Mouse (Mus musculus) neutrophil, adult 5-6 weeks (primary cell): ENCODE data around the gene Gm5741. TPM values are rescaled to one million over a fixed set of nuclear protein-coding genes. Genes with fewer than 3 reads are reported as not detected.
"Not testable (repeated sequence)": the region's sequence is repeated elsewhere in the genome, so short reads cannot be mapped to it uniquely, and the experiment has no call there.

Experiments used
- ATAC-seq: fragments of 151-379, 151-347 bp; 2 replicates; pipeline ENCODE4 v1.8.0; 2017; ENCODE audit warnings: mild to moderate bottlenecking, moderate TSS enrichment; ENCODE audit not compliant: insufficient number of reproducible peaks, poor library complexity, low FRiP score, severe bottlenecking; ENCODE audit errors: extremely low read depth
- total RNA-seq: library from RNA; stranded (forward); fragments of 200-1000 nt; gene quantifications from 2 replicates; pipeline ENCODE4 v1.2.3, GENCODE M21; 2017

Gm5741 gene
- not detected in 2 replicates for total RNA-seq

- ATAC-seq: no peak
These were observed at the start of gene Gm5741 for GRCm38 (mm10) chr8:85067982-85068381. TSS of gene Gm5741 (minus strand) at chr8:85067982.

- ATAC-seq: no peak
These were observed 49.2 kb upstream of the Gm5741 start for GRCm38 (mm10) chr8:85116984-85117383.

GRCm38 (mm10) chr8:85115501-85115900 lies 47.7 kb upstream of the Gm5741 start:
- ATAC-seq: no peak

GRCm38 (mm10) chr8:85113241-85113640 lies 45.5 kb upstream of the Gm5741 start:
- no peak for ATAC-seq

GRCm38 (mm10) chr8:85100076-85100665 lies 32.4 kb upstream of the Gm5741 start:
- no peak for ATAC-seq

- no peak for ATAC-seq
These were observed 29.1 kb upstream of the Gm5741 start for GRCm38 (mm10) chr8:85096850-85097249.

GRCm38 (mm10) chr8:85096196-85096595 lies 28.4 kb upstream of the Gm5741 start:
- no peak for ATAC-seq

- ATAC-seq: no peak
These were observed 27.8 kb upstream of the Gm5741 start for GRCm38 (mm10) chr8:85095566-85095965.

GRCm38 (mm10) chr8:85095051-85095450 lies 27.3 kb upstream of the Gm5741 start:
- no peak for ATAC-seq

- no peak for ATAC-seq
These were observed 23.8 kb upstream of the Gm5741 start for GRCm38 (mm10) chr8:85091526-85092090.

- no peak for ATAC-seq
These were observed 23.1 kb upstream of the Gm5741 start for GRCm38 (mm10) chr8:85090856-85091255.

- no peak for ATAC-seq
These were observed 21.0 kb upstream of the Gm5741 start for GRCm38 (mm10) chr8:85088771-85089170.

- ATAC-seq: no peak
These were observed 18.5 kb upstream of the Gm5741 start for GRCm38 (mm10) chr8:85086238-85086637.

- ATAC-seq: peak; percentile 31; the same call in 1 of the 2 replicates
These were observed 16.9 kb upstream of the Gm5741 start for GRCm38 (mm10) chr8:85084633-85085032.

GRCm38 (mm10) chr8:85083108-85083813 lies 15.5 kb upstream of the Gm5741 start, which contains the start of gene Man2b1:
TSS of gene Man2b1 (plus strand) at chr8:85083270.
- ATAC-seq: peak; percentile 82

GRCm38 (mm10) chr8:85082169-85082568 lies 14.4 kb upstream of the Gm5741 start:
- ATAC-seq: not testable (repeated sequence)

- peak; percentile 55 for ATAC-seq
These were observed 13.4 kb upstream of the Gm5741 start, which contains the start of gene Wdr83 for GRCm38 (mm10) chr8:85081216-85081555. TSS of gene Wdr83 (minus strand) at chr8:85081306.

- ATAC-seq: no peak
These were observed 12.9 kb upstream of the Gm5741 start, which contains the start of gene Wdr83os for GRCm38 (mm10) chr8:85080532-85081215. TSS of gene Wdr83os (plus strand) at chr8:85080740.

- ATAC-seq: no peak
These were observed 12.4 kb upstream of the Gm5741 start for GRCm38 (mm10) chr8:85080214-85080531.

- peak; percentile 77 for ATAC-seq
These were observed 9.2 kb upstream of the Gm5741 start for GRCm38 (mm10) chr8:85076993-85077392.
